In genomic region chr8:108582251-108582650, GRCm38 (mm10) we compare ENCODE assay signal across 27 mouse cellular contexts.
DNase-seq lines count a peak whose midpoint lies in the region; ATAC-seq lines count a peak whose summit lies in the region.
"Had no signal": no experiment of that assay in that cellular context is flagged by ENCODE, and none has a peak within 500 bp of the region (broad histone marks: within the 10 kb centered on the region; RNA-seq: fewer than 3 reads in every experiment).

No protein-coding gene starts in this region.

- DNase-seq in kidney, postnatal 10 days: no peak
- DNase-seq in liver: peak; percentile 22
- no peak for DNase-seq in layer of hippocampus, postnatal 25 days (ENCODE audit: extremely low spot score in 1 of 2, low spot score in 1 of 2)
- no peak for DNase-seq in cerebellum, adult 11 months
- DNase-seq in right cerebral cortex, postnatal 4 days: no peak
- DNase-seq in T-cell, adult 2 months (ENCODE audit: low spot score): no peak
- DNase-seq: adrenal gland, adult 8-10 months; cerebellum, adult 8-10 months; cerebellum, postnatal 25 days; gastrocnemius, postnatal 36 days; kidney, adult 9 months; kidney, postnatal 25 days; lung, embryonic 14.5 days; lung, postnatal 14 days; midbrain, embryonic 14.5 days; spleen, adult 18-20 months; thymus, postnatal 14 days had no signal

- H3K4me1 ChIP-seq in kidney, embryonic 16.5 days (ENCODE audit: insufficient read depth, low read length): 0 out of 2 replicates have a peak, but pooled peaks cover 4% of the 10 kb centered on the region
- H3K4me1 ChIP-seq in liver, embryonic 15.5 days (replicated peaks): peaks cover 8% of the 10 kb centered on the region

- WGBS in kidney, embryonic 16.5 days: 78% methylated on average over 3 of the region's 3 CpGs
- WGBS in liver, embryonic 15.5 days (ENCODE audit: insufficient replicate concordance): 38% methylated on average over 3 of the region's 3 CpGs

- no peak overlapping the region for H3K4me2 ChIP-seq in kidney, embryonic 16.5 days (replicated peaks; ENCODE audit: low read depth, low read length)
- H3K4me2 ChIP-seq in liver, embryonic 15.5 days: no peak overlapping the region
- H3K4me2 ChIP-seq: embryonic facial prominence, embryonic 13.5 days; forebrain, embryonic 15.5 days; heart, embryonic 12.5 days; hindbrain, embryonic 14.5 days; lung, embryonic 14.5 days had no signal

- no peaks in the 10 kb centered on the region for H3K27me3 ChIP-seq in kidney, embryonic 16.5 days (ENCODE audit: insufficient read depth, low read length)
- H3K27me3 ChIP-seq in liver, embryonic 15.5 days: no peaks in the 10 kb centered on the region
- H3K27me3 ChIP-seq: embryonic facial prominence, embryonic 13.5 days; heart, embryonic 12.5 days had no signal

- no peak overlapping the region for H3K4me3 ChIP-seq in kidney, embryonic 16.5 days (ENCODE audit: low read length)
- no peak overlapping the region for H3K4me3 ChIP-seq in liver, embryonic 15.5 days (replicated peaks)
- H3K4me3 ChIP-seq: embryonic facial prominence, embryonic 13.5 days; forebrain, embryonic 10.5 days; forebrain, embryonic 15.5 days; heart, adult 2 months; heart, embryonic 12.5 days had no signal

- no peak overlapping the region for H3K9ac ChIP-seq in kidney, embryonic 16.5 days (replicated peaks; ENCODE audit: low read length)
- no peak overlapping the region for H3K9ac ChIP-seq in liver, embryonic 15.5 days
- H3K9ac ChIP-seq: embryonic facial prominence, embryonic 13.5 days; forebrain, embryonic 15.5 days; heart, embryonic 12.5 days; hindbrain, embryonic 14.5 days; lung, embryonic 14.5 days had no signal

- H3K9me3 ChIP-seq in kidney, embryonic 16.5 days (ENCODE audit: low read length): no peaks in the 10 kb centered on the region; the same call in 1 of the 2 replicates
- no peaks in the 10 kb centered on the region for H3K9me3 ChIP-seq in liver, embryonic 15.5 days (replicated peaks)
- H3K9me3 ChIP-seq: embryonic facial prominence, embryonic 13.5 days; forebrain, embryonic 10.5 days; forebrain, embryonic 15.5 days had no signal

- no peaks in the 10 kb centered on the region for H3K36me3 ChIP-seq in kidney, embryonic 16.5 days (ENCODE audit: insufficient read depth, low read length)
- H3K36me3 ChIP-seq in liver, embryonic 15.5 days (replicated peaks): no peaks in the 10 kb centered on the region
- H3K36me3 ChIP-seq: embryonic facial prominence, embryonic 13.5 days; forebrain, embryonic 10.5 days; forebrain, embryonic 15.5 days; heart, embryonic 12.5 days had no signal

- H3K27ac ChIP-seq in kidney, embryonic 16.5 days (ENCODE audit: low read length): 0 out of 2 replicates have a peak overlapping the region, but pooled peaks have one; percentile 14
- no peak overlapping the region for H3K27ac ChIP-seq in liver, embryonic 15.5 days (replicated peaks)
- H3K27ac ChIP-seq: embryonic facial prominence, embryonic 13.5 days; forebrain, embryonic 10.5 days; forebrain, embryonic 15.5 days; heart, adult 2 months; hindbrain, embryonic 14.5 days had no signal

- ATAC-seq in kidney, embryonic 16.5 days (ENCODE audit: low FRiP score, low TSS enrichment): no peak
- peak; percentile 51; the same call in 1 of the 2 replicates for ATAC-seq in liver, embryonic 15.5 days (ENCODE audit: insufficient read depth)
- ATAC-seq: activated CD4-positive, CD25-positive, alpha-beta regulatory T cell, adult 4 months; forebrain, embryonic 15.5 days; intestine, postnatal 0 days had no signal
